Mouse (Mus musculus) hindbrain, postnatal 0 days (tissue): ENCODE results near the gene Ubald2. TPM values are rescaled to one million over a fixed set of nuclear protein-coding genes. Genes with fewer than 3 reads are reported as not detected.

Experiments used
- ATAC-seq: fragments of 200-750 bp; cut with Nextera tagmentation; 2 replicates; pipeline ENCODE4 v1.8.0; 2017; ENCODE audit warnings: mild to moderate bottlenecking, moderate TSS enrichment, moderate library complexity
- DNase-seq: peaks from one replicate; pipeline ENCODE4 v3.0.0-alpha.2; 2015; ENCODE audit warnings: low spot score
- H3K27ac ChIP-seq: fragments of 300-500 bp; sonication (generic); 2 replicates; pipeline ENCODE4 v1.5.1; 2014; ENCODE audit warnings: mild to moderate bottlenecking
- H3K27me3 ChIP-seq: fragments of 300-500 bp; sonication (generic); 2 replicates; pipeline ENCODE4 v1.6.1; 2014; ENCODE audit warnings: low read length, mixed read lengths; ENCODE audit not compliant: insufficient read depth
- H3K36me3 ChIP-seq: fragments of 300-500 bp; sonication (generic); 2 replicates; pipeline ENCODE4 v1.6.1; 2014; ENCODE audit warnings: low read length, mixed read lengths; ENCODE audit not compliant: insufficient read depth
- H3K4me1 ChIP-seq: fragments of 300-500 bp; sonication (generic); 2 replicates; pipeline ENCODE4 v1.6.1; 2014; ENCODE audit warnings: antibody characterized with exemption, low read length, mixed read lengths; ENCODE audit not compliant: insufficient read depth
- H3K4me2 ChIP-seq: fragments of 300-500 bp; sonication (generic); 2 replicates; pipeline ENCODE4 v1.6.1; 2014; ENCODE audit warnings: low read depth, mild to moderate bottlenecking, low read length, moderate library complexity, mixed read lengths
- H3K4me3 ChIP-seq: fragments of 300-500 bp; sonication (generic); 2 replicates; pipeline ENCODE4 v1.5.1; 2014; ENCODE audit warnings: low read length
- H3K9ac ChIP-seq: fragments of 300-500 bp; sonication (generic); replicated peaks from 2 replicates; pipeline ENCODE4 v1.6.1; 2014; ENCODE audit warnings: mild to moderate bottlenecking, low read length, moderate library complexity, mixed read lengths
- H3K9me3 ChIP-seq: fragments of 300-500 bp; sonication (generic); 2 replicates; pipeline ENCODE4 v1.6.1; 2016; ENCODE audit warnings: low read length, mixed read lengths
- CTCF ChIP-seq: IDR thresholded peaks from 2 replicates; pipeline ENCODE4 v1.5.1; 2016; ENCODE audit warnings: antibody characterized with exemption, control low read depth, low read depth
- WGBS: fragments of 180-500 bp; shearing (Covaris S2); extraction: QIAGEN DNeasy Blood & Tissue Kit; methylation state at CpG from one replicate; pipeline ENCODE4 v1.1.7; 2014; 5-methylcytosine and 5-hydroxymethylcytosine counted together
- polyA plus RNA-seq: library from polyadenylated mRNA; unstranded; fragments of >200 nt; fragmentation: Nextera tagmentation; extraction: Ambion mirVana; gene quantifications from 2 replicates; pipeline ENCODE4 v1.2.1, GENCODE M21; 2015
- total RNA-seq: library from RNA; depleted of rRNA; stranded (reverse); fragments of >200 nt; gene quantifications from 2 replicates; pipeline ENCODE4 v1.2.3, GENCODE M21; 2014

The Ubald2 gene
- total and polyA plus RNA-seq, 2 experiments from 2014 or later = 39.3 to 102 TPM

DNA sequence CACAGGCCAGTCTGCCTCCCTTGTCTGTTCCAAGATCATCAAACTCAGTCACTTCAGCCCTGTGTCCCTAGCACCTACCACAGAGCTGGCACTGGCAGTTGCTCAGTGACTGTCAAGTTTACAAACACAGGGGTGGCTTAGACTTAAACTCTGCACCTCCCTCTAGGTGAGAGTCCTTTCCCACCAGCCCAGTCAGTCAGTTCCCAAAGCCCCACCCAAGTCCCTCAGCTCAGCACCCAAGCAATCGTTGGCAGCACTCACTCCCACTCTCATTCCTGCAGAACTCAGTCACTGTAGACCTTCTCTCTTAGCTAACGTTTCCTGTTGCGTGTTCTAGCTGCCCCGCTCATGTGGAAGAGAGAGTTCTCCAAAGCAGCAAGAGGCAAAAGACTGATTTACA, 39.1 kb upstream of the Ubald2 start:
- Histone ChIP-seq H3K4me2 (no peak overlapping the region), H3K27ac (no peak overlapping the region), H3K9me3 (no peaks in the 10 kb centered on the region), H3K36me3 (0 out of 2 replicates have a peak, but pooled peaks cover 5% of the 10 kb centered on the region), H3K27me3 (no peaks in the 10 kb centered on the region), H3K9ac (no peak overlapping the region), H3K4me3 (no peak overlapping the region), H3K4me1 (no peaks in the 10 kb centered on the region)
- TF ChIP-seq CTCF = no peak
- WGBS = 86% methylated on average over 4 of the region's 4 CpGs
- DNase-seq (no peak), ATAC-seq (no peak)

- H3K9me3 ChIP-seq = no peaks in the 10 kb centered on the region
- 82% methylated on average over 11 of the region's 11 CpGs for WGBS
- no peaks in the 10 kb centered on the region for H3K27me3 ChIP-seq
- no peak overlapping the region for H3K4me3 ChIP-seq
- no peaks in the 10 kb centered on the region for H3K4me1 ChIP-seq
- H3K27ac ChIP-seq = no peak overlapping the region
- 0 out of 2 replicates have a peak, but pooled peaks cover 5% of the 10 kb centered on the region for H3K36me3 ChIP-seq
- ATAC-seq (no peak), DNase-seq (no peak)
- no peak overlapping the region for H3K4me2 ChIP-seq
- H3K9ac ChIP-seq = no peak overlapping the region
- no peak for TF ChIP-seq CTCF
Measured at GRCm38 (mm10) chr11:116396276-116396933, 37.5 kb upstream of the Ubald2 start.

- no peaks in the 10 kb centered on the region for H3K27me3 ChIP-seq
- no peaks in the 10 kb centered on the region for H3K4me1 ChIP-seq
- no peaks in the 10 kb centered on the region for H3K9me3 ChIP-seq
- no peak overlapping the region for H3K27ac ChIP-seq
- 0 out of 2 replicates have a peak, but pooled peaks cover 5% of the 10 kb centered on the region for H3K36me3 ChIP-seq
- no peak for DNase-seq
- no peak for ATAC-seq
- H3K9ac ChIP-seq = no peak overlapping the region
- no peak overlapping the region for H3K4me3 ChIP-seq
- TF ChIP-seq CTCF = no peak
- no peak overlapping the region for H3K4me2 ChIP-seq
- 96% methylated on average over 3 of the region's 3 CpGs for whole genome bisulfite sequencing
Measured at GRCm38 (mm10) chr11:116396934-116397330, 37.0 kb upstream of the Ubald2 start.

DNA sequence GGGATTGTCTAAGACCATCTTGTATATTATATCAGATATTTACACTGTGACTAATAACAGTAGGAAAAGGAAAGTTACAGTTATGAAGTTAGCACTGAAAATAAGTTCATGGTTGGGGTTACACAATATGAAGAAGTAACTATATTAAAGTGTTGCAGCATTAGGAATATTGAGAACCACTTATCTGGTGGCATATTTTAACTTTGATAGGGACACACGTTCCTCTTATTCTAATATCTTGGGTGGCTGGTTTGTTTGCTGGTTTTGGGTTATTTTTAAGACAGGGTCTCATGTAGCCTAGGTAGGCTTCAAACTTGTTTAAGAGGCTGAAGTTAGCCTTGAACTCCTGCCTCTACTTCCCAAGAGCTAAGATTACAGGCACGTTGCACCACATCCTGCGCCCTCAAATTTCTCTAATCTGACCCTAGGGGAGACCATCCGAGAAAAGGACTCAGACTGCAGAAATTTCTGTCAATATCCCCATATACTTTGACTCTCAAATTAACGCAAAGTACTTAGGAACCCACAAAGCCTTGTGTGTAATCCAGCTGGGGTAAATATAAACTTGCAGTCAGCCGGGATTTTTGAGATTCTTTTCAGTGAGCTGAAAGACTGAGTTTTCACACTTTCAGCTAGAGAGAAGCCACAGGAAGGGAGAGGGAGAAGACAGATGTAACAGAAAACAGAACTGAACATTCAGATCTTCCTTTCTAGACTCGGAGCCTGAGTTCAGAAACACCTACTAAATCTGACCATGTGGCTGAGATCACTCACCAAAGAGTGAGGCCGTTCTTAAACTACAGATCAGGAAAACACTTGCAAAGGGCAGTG, 36.2 kb upstream of the Ubald2 start:
- no peaks in the 10 kb centered on the region for H3K9me3 ChIP-seq
- H3K36me3 ChIP-seq = 0 out of 2 replicates have a peak, but pooled peaks cover 5% of the 10 kb centered on the region
- no peak overlapping the region for H3K4me2 ChIP-seq
- H3K27ac ChIP-seq = no peak overlapping the region
- ATAC-seq (no peak), DNase-seq (no peak)
- no peaks in the 10 kb centered on the region for H3K27me3 ChIP-seq
- H3K4me1 ChIP-seq = no peaks in the 10 kb centered on the region
- 81% methylated on average over 8 of the region's 8 CpGs for WGBS
- no peak overlapping the region for H3K9ac ChIP-seq
- TF ChIP-seq CTCF = no peak
- H3K4me3 ChIP-seq = no peak overlapping the region

DNA sequence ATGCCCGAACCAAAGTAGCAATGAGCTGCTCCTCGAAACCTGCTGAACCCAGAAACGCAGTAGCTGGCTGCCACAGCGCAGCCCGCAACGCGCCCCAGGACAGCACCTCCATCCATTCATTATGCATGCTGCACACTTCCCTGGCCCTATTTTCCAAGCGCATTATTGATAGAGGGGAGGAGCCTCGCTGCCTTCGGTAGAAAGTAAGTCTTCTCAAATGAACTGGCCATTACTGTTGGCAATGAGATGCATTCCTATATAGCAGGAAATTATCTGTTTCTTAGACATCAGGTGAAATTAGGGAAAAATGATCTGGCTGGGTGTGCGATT, 35.6 kb upstream of the Ubald2 start:
- Histone ChIP-seq H3K4me2 (no peak overlapping the region), H3K4me3 (no peak overlapping the region), H3K9me3 (no peaks in the 10 kb centered on the region), H3K27ac (no peak overlapping the region), H3K9ac (no peak overlapping the region), H3K36me3 (0 out of 2 replicates have a peak, but pooled peaks cover 5% of the 10 kb centered on the region), H3K27me3 (no peaks in the 10 kb centered on the region), H3K4me1 (no peaks in the 10 kb centered on the region)
- no peak for TF ChIP-seq CTCF
- 68% methylated on average over 11 of the region's 11 CpGs for WGBS
- ATAC-seq (no peak), DNase-seq (no peak)

DNA sequence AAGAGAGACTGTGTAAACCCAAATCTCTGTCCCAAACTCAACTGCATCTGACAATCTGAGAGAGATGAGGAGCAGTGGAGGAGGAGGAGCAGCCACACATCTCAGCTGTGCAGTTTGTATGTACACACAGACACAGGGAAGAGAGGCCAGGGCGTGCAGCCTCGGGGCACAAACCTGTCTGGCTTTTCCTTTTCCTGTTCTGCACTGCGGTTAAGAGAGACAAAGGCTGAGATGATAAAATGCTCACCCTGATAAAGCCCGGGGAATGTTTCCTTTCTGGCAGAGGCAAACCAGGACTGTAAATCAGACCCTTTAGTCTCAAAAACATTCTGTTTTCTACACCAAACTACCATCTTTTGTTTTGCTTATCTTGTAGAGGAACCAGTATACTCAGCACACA, 33.3 kb upstream of the Ubald2 start:
- no peaks in the 10 kb centered on the region for H3K4me1 ChIP-seq
- H3K27ac ChIP-seq = no peak overlapping the region
- H3K36me3 ChIP-seq = no peaks in the 10 kb centered on the region; the same call in 1 of the 2 replicates
- ATAC-seq (no peak), DNase-seq (no peak)
- H3K4me3 ChIP-seq = no peak overlapping the region
- WGBS = 62% methylated on average over 4 of the region's 4 CpGs
- H3K9me3 ChIP-seq = no peaks in the 10 kb centered on the region
- no peak overlapping the region for H3K4me2 ChIP-seq
- no peak for TF ChIP-seq CTCF
- H3K27me3 ChIP-seq = no peaks in the 10 kb centered on the region
- no peak overlapping the region for H3K9ac ChIP-seq

GRCm38 (mm10) chr11:116405601-116406000, 28.3 kb upstream of the Ubald2 start:
- 90% methylated on average over 4 of the region's 4 CpGs for WGBS
- Histone ChIP-seq H3K4me2 (no peak overlapping the region), H3K9me3 (no peaks in the 10 kb centered on the region), H3K4me1 (no peaks in the 10 kb centered on the region), H3K36me3 (no peaks in the 10 kb centered on the region; the same call in 1 of the 2 replicates), H3K27ac (no peak overlapping the region), H3K4me3 (no peak overlapping the region), H3K9ac (no peak overlapping the region), H3K27me3 (no peaks in the 10 kb centered on the region)
- no peak for ATAC-seq
- no peak for DNase-seq
- no peak for TF ChIP-seq CTCF
